Mouse (Mus musculus): Measurements from ENCODE around the gene H2afj. TPM values are rescaled to one million over a fixed set of nuclear protein-coding genes. Genes with fewer than 3 reads are reported as not detected.
A peak's percentile ranks its signal among the peaks of the same experiment; 100 is the strongest.

H2afj gene
- polyA plus RNA-seq, 1 experiment from 2014 or later, result 75.2 TPM

DNA sequence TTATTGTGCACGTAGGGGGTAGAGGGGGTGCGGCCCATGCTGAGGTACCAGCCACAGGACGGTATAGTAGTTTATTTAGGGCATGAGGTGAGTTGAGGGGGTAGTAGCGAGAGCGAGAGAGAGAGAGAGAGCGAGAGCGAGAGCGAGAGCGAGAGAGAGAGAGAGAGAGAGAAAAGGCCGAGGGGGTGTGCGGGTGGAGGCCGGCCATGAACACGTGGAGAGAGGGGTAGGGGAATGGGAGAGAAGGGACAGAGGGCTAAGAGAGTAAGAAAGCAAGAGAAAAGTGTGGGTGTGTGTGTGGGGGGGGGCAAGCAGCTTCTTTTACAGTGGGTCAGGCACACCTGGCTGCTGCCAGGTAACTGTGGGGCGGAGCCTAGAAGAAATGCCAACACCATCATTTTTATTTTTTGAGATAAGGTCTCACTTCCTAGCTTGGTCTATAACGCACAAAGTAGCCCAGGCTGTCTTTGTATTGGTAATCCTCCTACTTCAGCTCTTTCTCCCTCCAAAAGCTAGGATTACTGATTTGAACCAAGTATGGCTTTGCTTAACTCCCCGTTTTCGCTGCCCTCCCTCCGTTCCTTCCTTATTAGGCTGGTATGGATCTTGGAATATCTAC lies 540 bp upstream of the H2afj start:
- Histone ChIP-seq H3K27me3 (replicated peaks) (no peaks in the 10 kb centered on the region), H3K4me1 (peaks cover 42% of the 10 kb centered on the region), H3K4me2 (peak overlapping the region; percentile 99), H3K9me3 (no peaks in the 10 kb centered on the region), H3K9ac (peak overlapping the region; percentile 76), H3K36me3 (peaks cover 10% of the 10 kb centered on the region), H3K27ac (replicated peaks) (peak overlapping the region; percentile 79), H3K4me3 (peak overlapping the region; percentile 79)
- ATAC-seq (ENCODE audit: extremely low read depth, insufficient number of reproducible peaks, low FRiP score, low TSS enrichment), result no peak
- 23% methylated on average over 18 of the region's 18 CpGs for WGBS

DNA sequence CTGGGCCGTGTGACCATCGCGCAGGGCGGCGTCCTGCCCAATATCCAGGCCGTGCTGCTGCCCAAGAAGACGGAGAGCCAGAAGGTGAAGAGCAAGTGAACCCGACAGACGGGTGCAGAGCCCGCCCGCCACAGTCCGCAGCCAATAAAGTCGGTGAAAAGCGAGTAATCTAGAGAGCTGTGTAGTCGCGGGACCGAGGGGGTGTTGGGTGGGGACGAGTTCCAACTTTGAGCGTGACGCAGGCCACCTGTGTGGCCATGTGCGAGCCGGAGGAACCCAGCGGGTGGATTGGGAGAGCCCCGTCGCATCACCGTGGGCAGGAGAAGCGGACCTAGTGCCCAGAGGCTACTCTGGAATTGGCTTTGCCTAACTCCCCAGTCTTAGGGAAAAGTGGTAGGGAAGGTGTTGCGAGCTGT lies 595 bp downstream of the H2afj start:
- peak overlapping the region; percentile 56 for H3K27ac ChIP-seq (replicated peaks)
- ATAC-seq (ENCODE audit: extremely low read depth, insufficient number of reproducible peaks, low FRiP score, low TSS enrichment), result peak; percentile 2; the same call in 1 of the 2 replicates

DNA sequence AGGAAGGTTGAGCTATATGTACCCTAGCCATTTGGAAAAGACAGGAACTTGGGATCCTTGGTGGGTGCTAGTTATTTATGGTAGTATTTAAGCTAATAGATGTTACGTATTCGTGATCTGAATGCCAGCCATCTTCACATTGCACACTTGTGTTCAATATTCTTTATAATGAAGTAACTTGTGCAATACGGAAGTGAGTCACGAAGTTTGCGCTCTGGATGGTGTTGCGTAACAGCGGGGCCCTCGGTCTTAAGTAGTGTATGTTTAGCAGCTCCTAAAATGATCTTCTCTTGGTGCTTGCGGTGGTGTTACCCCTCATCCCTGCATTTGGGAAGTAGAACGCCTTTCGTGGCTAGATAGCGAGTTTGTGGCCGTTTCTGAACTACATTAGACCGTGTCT lies 1.0 kb downstream of the H2afj start:
- peak overlapping the region; percentile 79 for H3K4me3 ChIP-seq
- peak overlapping the region; percentile 99 for H3K4me2 ChIP-seq
- ATAC-seq (ENCODE audit: extremely low read depth, insufficient number of reproducible peaks, low FRiP score, low TSS enrichment), result no peak
- H3K36me3 ChIP-seq, result peaks cover 25% of the 10 kb centered on the region
- WGBS, result 22% methylated on average over 14 of the region's 14 CpGs
- no peaks in the 10 kb centered on the region for H3K27me3 ChIP-seq (replicated peaks)
- peak overlapping the region; percentile 86 for H3K9ac ChIP-seq
- H3K9me3 ChIP-seq, result no peaks in the 10 kb centered on the region
- H3K4me1 ChIP-seq, result peaks cover 33% of the 10 kb centered on the region
- peak overlapping the region; percentile 56 for H3K27ac ChIP-seq (replicated peaks)

More for the DNA sequence above, 595 bp downstream of the H2afj start:
- Histone ChIP-seq H3K27me3 (replicated peaks) (no peaks in the 10 kb centered on the region), H3K4me1 (peaks cover 33% of the 10 kb centered on the region), H3K9ac (peak overlapping the region; percentile 86), H3K9me3 (no peaks in the 10 kb centered on the region), H3K36me3 (peaks cover 21% of the 10 kb centered on the region), H3K4me2 (peak overlapping the region; percentile 99), H3K4me3 (peak overlapping the region; percentile 79)
- under 1% methylated on average over 28 of the region's 28 CpGs for WGBS

- ATAC-seq (ENCODE audit: extremely low read depth, insufficient number of reproducible peaks, low FRiP score, low TSS enrichment), result no peak
- H3K27ac ChIP-seq (replicated peaks), result no peak overlapping the region
- 67% methylated on average over 13 of the region's 13 CpGs for WGBS
- H3K27me3 ChIP-seq (replicated peaks), result no peaks in the 10 kb centered on the region
- H3K36me3 ChIP-seq, result peaks cover 31% of the 10 kb centered on the region
- H3K4me1 ChIP-seq, result peaks cover 32% of the 10 kb centered on the region
- H3K9me3 ChIP-seq, result no peaks in the 10 kb centered on the region
- H3K4me3 ChIP-seq, result peak overlapping the region; percentile 79
- H3K4me2 ChIP-seq, result peak overlapping the region; percentile 99
- peak overlapping the region; percentile 86 for H3K9ac ChIP-seq
Measured at GRCm38 (mm10) chr6:136809673-136810072, 1.6 kb downstream of the H2afj start.

DNA sequence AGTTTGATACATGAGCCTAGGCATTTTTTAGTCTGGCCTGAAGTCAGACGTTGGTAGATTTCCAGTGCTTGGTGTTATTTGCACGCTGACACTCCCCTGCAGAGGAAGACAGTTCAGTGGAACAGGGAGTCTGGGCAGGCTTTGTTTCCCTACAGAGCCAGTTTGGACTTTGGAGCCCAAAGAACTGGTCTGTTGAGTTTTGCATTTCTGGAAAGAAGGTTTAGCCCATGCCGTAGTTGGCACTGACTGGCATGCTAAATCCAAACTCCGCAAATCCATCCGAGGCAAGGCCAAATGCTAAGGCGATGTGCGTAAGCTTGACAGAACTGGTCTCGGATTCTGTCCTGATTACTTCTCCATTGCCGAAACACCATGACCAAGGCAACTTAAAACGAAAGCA lies 3.2 kb downstream of the H2afj start:
- 83% methylated on average over 10 of the region's 10 CpGs for WGBS
- Histone ChIP-seq H3K27me3 (replicated peaks) (no peaks in the 10 kb centered on the region), H3K36me3 (peaks cover 45% of the 10 kb centered on the region), H3K27ac (replicated peaks) (no peak overlapping the region), H3K4me3 (no peak overlapping the region), H3K4me2 (no peak overlapping the region), H3K9ac (no peak overlapping the region), H3K9me3 (no peaks in the 10 kb centered on the region), H3K4me1 (peaks cover 24% of the 10 kb centered on the region)
- no peak for ATAC-seq (ENCODE audit: extremely low read depth, insufficient number of reproducible peaks, low FRiP score, low TSS enrichment)

- no peak overlapping the region for H3K27ac ChIP-seq (replicated peaks)
- no peak overlapping the region for H3K4me3 ChIP-seq
- 35% methylated on average over 4 of the region's 4 CpGs for WGBS
- peaks cover 63% of the 10 kb centered on the region for H3K36me3 ChIP-seq
- no peak overlapping the region for H3K9ac ChIP-seq
- no peaks in the 10 kb centered on the region for H3K27me3 ChIP-seq (replicated peaks)
- H3K9me3 ChIP-seq, result no peaks in the 10 kb centered on the region
- no peak for ATAC-seq (ENCODE audit: extremely low read depth, insufficient number of reproducible peaks, low FRiP score, low TSS enrichment)
- no peak overlapping the region for H3K4me2 ChIP-seq
- peaks cover 18% of the 10 kb centered on the region for H3K4me1 ChIP-seq
Measured at GRCm38 (mm10) chr6:136813117-136813516, 5.1 kb downstream of the H2afj start.

DNA sequence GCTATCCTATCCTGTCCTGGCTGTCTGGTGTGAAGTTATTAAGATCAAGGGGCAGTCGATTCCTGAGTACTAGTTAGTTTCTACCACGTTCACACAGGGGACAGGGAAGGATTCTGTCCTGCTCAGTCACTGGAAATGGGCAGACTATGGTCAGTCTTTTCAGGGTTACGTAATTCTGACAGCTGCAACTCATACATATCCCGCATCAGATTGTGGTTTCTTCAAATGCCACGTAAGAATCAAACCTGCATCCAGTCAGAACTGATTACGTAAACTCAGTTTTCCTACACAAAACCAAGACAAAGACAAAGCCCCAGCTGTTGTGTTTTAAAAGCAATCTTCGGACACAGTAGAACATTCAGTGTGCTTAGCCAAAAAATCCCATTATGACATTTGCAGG lies 7.3 kb downstream of the H2afj start:
- WGBS, result 92% methylated on average over 7 of the region's 7 CpGs
- Histone ChIP-seq H3K9ac (no peak overlapping the region), H3K4me3 (no peak overlapping the region), H3K36me3 (peaks cover 86% of the 10 kb centered on the region), H3K4me1 (0 out of 2 replicates have a peak, but pooled peaks cover under 1% of the 10 kb centered on the region), H3K9me3 (no peaks in the 10 kb centered on the region), H3K4me2 (no peak overlapping the region), H3K27me3 (replicated peaks) (no peaks in the 10 kb centered on the region), H3K27ac (replicated peaks) (no peak overlapping the region)
- no peak for ATAC-seq (ENCODE audit: extremely low read depth, insufficient number of reproducible peaks, low FRiP score, low TSS enrichment)

- Histone ChIP-seq H3K27ac (replicated peaks) (no peak overlapping the region), H3K9me3 (no peaks in the 10 kb centered on the region), H3K4me3 (no peak overlapping the region), H3K4me2 (no peak overlapping the region), H3K9ac (no peak overlapping the region), H3K4me1 (peaks cover 12% of the 10 kb centered on the region), H3K27me3 (replicated peaks) (no peaks in the 10 kb centered on the region), H3K36me3 (peaks cover 98% of the 10 kb centered on the region)
- no peak for ATAC-seq (ENCODE audit: extremely low read depth, insufficient number of reproducible peaks, low FRiP score, low TSS enrichment)
- WGBS, result 92% methylated on average over 21 of the region's 21 CpGs
Measured at GRCm38 (mm10) chr6:136816826-136817225, 8.8 kb downstream of the H2afj start.

- Histone ChIP-seq H3K27me3 (replicated peaks) (no peaks in the 10 kb centered on the region), H3K36me3 (peaks cover 98% of the 10 kb centered on the region), H3K4me2 (no peak overlapping the region), H3K9me3 (no peaks in the 10 kb centered on the region), H3K9ac (no peak overlapping the region), H3K4me1 (peaks cover 12% of the 10 kb centered on the region), H3K4me3 (no peak overlapping the region), H3K27ac (replicated peaks) (no peak overlapping the region)
- no peak for ATAC-seq (ENCODE audit: extremely low read depth, insufficient number of reproducible peaks, low FRiP score, low TSS enrichment)
- 88% methylated on average over 3 of the region's 3 CpGs for WGBS
Measured at GRCm38 (mm10) chr6:136817549-136817948, 9.5 kb downstream of the H2afj start.

DNA sequence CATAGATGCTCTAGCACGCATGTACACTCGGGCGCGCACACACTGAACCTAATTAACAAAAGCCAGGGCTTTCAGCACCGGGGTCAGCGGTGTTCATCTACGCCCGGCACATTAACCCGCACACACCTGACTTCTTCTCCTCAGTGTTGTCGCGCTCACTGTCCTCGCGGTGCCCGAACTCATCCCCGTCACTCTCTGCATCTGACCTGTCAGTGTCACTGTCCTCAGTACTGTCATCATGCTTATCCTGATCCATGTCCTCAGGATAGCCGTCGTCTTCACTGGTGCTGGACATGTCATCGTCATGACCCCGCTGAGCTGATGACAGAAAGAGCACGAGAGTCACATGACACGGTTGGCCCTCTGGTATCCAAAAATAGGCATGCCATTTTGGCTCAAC lies 12.3 kb downstream of the H2afj start:
- Histone ChIP-seq H3K36me3 (peaks cover 95% of the 10 kb centered on the region), H3K4me1 (peaks cover 12% of the 10 kb centered on the region), H3K27ac (replicated peaks) (no peak overlapping the region), H3K4me3 (no peak overlapping the region), H3K4me2 (no peak overlapping the region), H3K9me3 (no peaks in the 10 kb centered on the region), H3K27me3 (replicated peaks) (no peaks in the 10 kb centered on the region), H3K9ac (no peak overlapping the region)
- no peak for ATAC-seq (ENCODE audit: extremely low read depth, insufficient number of reproducible peaks, low FRiP score, low TSS enrichment)
- 71% methylated on average over 21 of the region's 21 CpGs for WGBS

- Histone ChIP-seq H3K27me3 (replicated peaks) (no peaks in the 10 kb centered on the region), H3K9me3 (no peaks in the 10 kb centered on the region), H3K27ac (replicated peaks) (no peak overlapping the region), H3K4me2 (no peak overlapping the region), H3K4me3 (no peak overlapping the region), H3K36me3 (peaks cover 93% of the 10 kb centered on the region), H3K9ac (no peak overlapping the region), H3K4me1 (peaks cover 15% of the 10 kb centered on the region)
- WGBS, result 87% methylated on average over 18 of the region's 18 CpGs
- no peak for ATAC-seq (ENCODE audit: extremely low read depth, insufficient number of reproducible peaks, low FRiP score, low TSS enrichment)
Measured at GRCm38 (mm10) chr6:136821086-136821485, 13.0 kb downstream of the H2afj start.

DNA sequence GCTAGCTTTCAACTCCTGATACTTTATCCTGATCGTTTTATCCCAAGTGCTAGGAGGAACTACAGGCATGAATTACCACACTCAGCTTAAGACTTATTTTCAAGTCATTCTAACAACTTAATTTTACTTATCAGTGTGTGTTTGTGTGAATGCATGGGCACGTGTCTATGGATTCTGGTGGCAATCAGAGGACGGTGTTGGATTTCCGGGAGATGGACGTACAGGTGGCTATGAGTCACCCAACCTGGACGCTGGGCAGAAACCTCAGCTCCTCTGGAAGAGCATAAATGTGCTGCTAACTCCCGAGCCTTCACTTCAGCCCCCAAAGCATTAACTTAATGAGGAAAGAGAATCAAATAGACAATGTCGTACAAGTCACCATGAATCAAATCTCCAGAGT lies 16.9 kb downstream of the H2afj start:
- no peak overlapping the region for H3K9ac ChIP-seq
- no peak for ATAC-seq (ENCODE audit: extremely low read depth, insufficient number of reproducible peaks, low FRiP score, low TSS enrichment)
- peaks cover 54% of the 10 kb centered on the region for H3K36me3 ChIP-seq
- H3K4me2 ChIP-seq, result no peak overlapping the region
- no peak overlapping the region for H3K27ac ChIP-seq (replicated peaks)
- no peaks in the 10 kb centered on the region for H3K9me3 ChIP-seq
- peaks cover 29% of the 10 kb centered on the region for H3K4me1 ChIP-seq
- H3K4me3 ChIP-seq, result no peak overlapping the region
- 92% methylated on average over 8 of the region's 8 CpGs for WGBS
- H3K27me3 ChIP-seq (replicated peaks), result no peaks in the 10 kb centered on the region

All from heart, embryonic 13.5 days (tissue).